Mouse (Mus musculus): ENCODE measurements at regions not wholly inside any gene's neighbourhood (a gene's known extent, or its start where the extent isn't known, plus 50 kb on each side); places are given as distances from the start of the nearest gene placed in this dataset.

- intact Hi-C loops (cut with DNase I) = no loop called here
- TF ChIP-seq CTCF (IDR thresholded peaks at IDR 0.05) = no peak
- Histone ChIP-seq H3K4me3 (no peak overlapping the region), H3K27ac (no peak overlapping the region)
- no peak for DNase-seq (ENCODE audit: extremely low spot score in 1 of 2, low spot score in 2 of 2)
Measured at GRCm38 (mm10) chr5:58705561-58705960, 987.8 kb downstream of the Pcdh7 start.

GRCm38 (mm10) chr5:58712381-58712780 is 994.6 kb downstream of the Pcdh7 start:
- intact Hi-C loops (cut with DNase I) = no loop called here
- no peak for TF ChIP-seq CTCF (IDR thresholded peaks at IDR 0.05)
- no peak overlapping the region for H3K27ac ChIP-seq
- H3K4me3 ChIP-seq = no peak overlapping the region
- no peak for DNase-seq (ENCODE audit: extremely low spot score in 1 of 2, low spot score in 2 of 2)

GRCm38 (mm10) chr5:58733366-58733765 is 1015.6 kb downstream of the Pcdh7 start:
- intact Hi-C loops (cut with DNase I) = no loop called here
- no peak overlapping the region for H3K27ac ChIP-seq
- no peak for DNase-seq (ENCODE audit: extremely low spot score in 1 of 2, low spot score in 2 of 2)
- no peak overlapping the region for H3K4me3 ChIP-seq
- TF ChIP-seq CTCF (IDR thresholded peaks at IDR 0.05) = no peak

- TF ChIP-seq CTCF (IDR thresholded peaks at IDR 0.05) = no peak
- Histone ChIP-seq H3K4me3 (no peak overlapping the region), H3K27ac (no peak overlapping the region)
- DNase-seq (ENCODE audit: extremely low spot score in 1 of 2, low spot score in 2 of 2) = no peak
- intact Hi-C loops (cut with DNase I) = no loop called here
Measured at GRCm38 (mm10) chr5:58733961-58734360, 1016.2 kb downstream of the Pcdh7 start.

- Histone ChIP-seq H3K27ac (no peak overlapping the region), H3K4me3 (no peak overlapping the region)
- intact Hi-C loops (cut with DNase I) = loop anchor here (5.0 kb wide), 1 partner anchor 1024 kb away; no protein-coding TSS in a partner anchor
- TF ChIP-seq CTCF (IDR thresholded peaks at IDR 0.05) = peak; percentile 76
- DNase-seq (ENCODE audit: extremely low spot score in 1 of 2, low spot score in 2 of 2) = peak; percentile 60 to 74
Measured at GRCm38 (mm10) chr5:58736610-58737009, 1018.8 kb downstream of the Pcdh7 start.

GRCm38 (mm10) chr5:58737264-58737883 is 1019.6 kb downstream of the Pcdh7 start:
- intact Hi-C loops (cut with DNase I) = loop anchor here (5.0 kb wide), 1 partner anchor 1025 kb away; no protein-coding TSS in a partner anchor
- no peak overlapping the region for H3K4me3 ChIP-seq
- DNase-seq (ENCODE audit: extremely low spot score in 1 of 2, low spot score in 2 of 2) = no peak
- no peak overlapping the region for H3K27ac ChIP-seq
- no peak for TF ChIP-seq CTCF (IDR thresholded peaks at IDR 0.05)

- no peak for DNase-seq (ENCODE audit: extremely low spot score in 1 of 2, low spot score in 2 of 2)
- intact Hi-C loops (cut with DNase I) = loop anchor here (5.0 kb wide), 1 partner anchor 1026 kb away; no protein-coding TSS in a partner anchor
- TF ChIP-seq CTCF (IDR thresholded peaks at IDR 0.05) = no peak
- H3K4me3 ChIP-seq = no peak overlapping the region
- H3K27ac ChIP-seq = no peak overlapping the region
Measured at GRCm38 (mm10) chr5:58738041-58738440, 1020.3 kb downstream of the Pcdh7 start.

GRCm38 (mm10) chr5:58740759-58741158 is 1023.0 kb downstream of the Pcdh7 start:
- H3K27ac ChIP-seq = no peak overlapping the region
- intact Hi-C loops (cut with DNase I) = no loop called here
- H3K4me3 ChIP-seq = no peak overlapping the region
- TF ChIP-seq CTCF (IDR thresholded peaks at IDR 0.05) = no peak
- no peak for DNase-seq (ENCODE audit: extremely low spot score in 1 of 2, low spot score in 2 of 2)

- intact Hi-C loops (cut with DNase I) = no loop called here
- Histone ChIP-seq H3K4me3 (no peak overlapping the region), H3K27ac (no peak overlapping the region)
- no peak for TF ChIP-seq CTCF (IDR thresholded peaks at IDR 0.05)
- no peak for DNase-seq (ENCODE audit: extremely low spot score in 1 of 2, low spot score in 2 of 2)
Measured at GRCm38 (mm10) chr5:58747684-58748083, 1029.9 kb downstream of the Pcdh7 start.

GRCm38 (mm10) chr5:58751777-58752176 is 1034.0 kb downstream of the Pcdh7 start:
- H3K27ac ChIP-seq = no peak overlapping the region
- intact Hi-C loops (cut with DNase I) = no loop called here
- TF ChIP-seq CTCF (IDR thresholded peaks at IDR 0.05) = no peak

More at GRCm38 (mm10) chr5:58751777-58752176, 1034.0 kb downstream of the Pcdh7 start:
- DNase-seq (ENCODE audit: extremely low spot score in 1 of 2, low spot score in 2 of 2) = no peak
- H3K4me3 ChIP-seq = no peak overlapping the region

All from left cerebral cortex, adult 2 months (tissue).